In genomic region chr13:62760432-62761415, GRCm38 (mm10) we compare ENCODE assay signal across 8 mouse cellular contexts. TPM values are rescaled to one million over a fixed set of nuclear protein-coding genes. Genes with fewer than 3 reads are reported as not detected.
DNase-seq lines count a peak whose midpoint lies in the region; ATAC-seq lines count a peak whose summit lies in the region.
"Not testable (repeated sequence)": the region's sequence is repeated elsewhere in the genome, so short reads cannot be mapped to it uniquely, and the experiment has no call there.

Gene Platr25 (minus strand): TSS chr13:62760709.

- DNase-seq in 3134 (ENCODE audit: extremely low read depth, insufficient read length, low spot score), result peak; percentile 70
- peak; percentile 34 for DNase-seq in adrenal gland, postnatal 25 days
- peak; percentile 67 to 76 for DNase-seq in heart, adult 18-20 months
- DNase-seq in kidney, adult 11 months, result peak; percentile 76
- peak; percentile 17 to 37 for DNase-seq in left cerebral cortex, postnatal 36 days (ENCODE audit: low spot score in 2 of 2)
- peak; percentile 77 for DNase-seq in mesoderm, embryonic 11.5 days (ENCODE audit: low read depth, low spot score)
- peak; percentile 11 to 29 for DNase-seq in right cerebral cortex, postnatal 36 days (ENCODE audit: low spot score in 2 of 2)

- not testable (repeated sequence) for H3K9me3 ChIP-seq in embryonic facial prominence, embryonic 12.5 days

- peak within 1 kb of the TSS; percentile 47 for H3K4me2 ChIP-seq in embryonic facial prominence, embryonic 12.5 days (replicated peaks)

- 8% methylated on average over 20 of the region's 20 CpGs for WGBS in embryonic facial prominence, embryonic 12.5 days

- H3K27ac ChIP-seq in embryonic facial prominence, embryonic 12.5 days, result 0 out of 2 replicates have a peak within 1 kb of the TSS, but pooled peaks have one; percentile 41

- not testable (repeated sequence) for H3K27me3 ChIP-seq in embryonic facial prominence, embryonic 12.5 days

- peak; percentile 88; the same call in 1 of the 2 replicates for ATAC-seq in embryonic facial prominence, embryonic 12.5 days (ENCODE audit: insufficient number of reproducible peaks, insufficient read depth, low FRiP score, low TSS enrichment)

- H3K4me3 ChIP-seq in embryonic facial prominence, embryonic 12.5 days, result peak within 1 kb of the TSS; percentile 48

- H3K36me3 ChIP-seq in embryonic facial prominence, embryonic 12.5 days, result not testable (repeated sequence)

- intact Hi-C loops in left cerebral cortex, postnatal 36 days (cut with DNase I), result loop anchor here (10.0 kb wide), 1 partner anchor 574 kb away; no protein-coding TSS in a partner anchor

- H3K9ac ChIP-seq in embryonic facial prominence, embryonic 12.5 days, result peak within 1 kb of the TSS; percentile 52

- H3K4me1 ChIP-seq in embryonic facial prominence, embryonic 12.5 days, result not testable (repeated sequence)

RNA-seq across cellular contexts. Expression of gene Platr25, which starts in this region (rescaled TPM):
- total RNA-seq in adrenal gland, postnatal 25 days (2021), result 6.4 and 9.1 TPM in 2 replicates
- 42.2 and 42.9 TPM in 2 replicates for polyA plus RNA-seq in embryonic facial prominence, embryonic 12.5 days (2016; fragmentation: Nextera tagmentation; extraction: Ambion mirVana)
- total RNA-seq in heart, adult 18-20 months (2021), result 1 to 10 TPM; 2.1 to 2.6 TPM
- total RNA-seq in left cerebral cortex, postnatal 36 days (2021), result 10 to 100 TPM; 10.6 to 15.5 TPM

Comparison
In these comparisons a context has a peak if more than half of its experiments do, and no peak if none do; other contexts are left out.
1. Peak in every context shown above with its lines: DNase-seq, ATAC-seq, H3K4me3 ChIP-seq and H3K27ac ChIP-seq.
2. DNase-seq: peak in every context shown above with its lines; median percentile 77 in mesoderm, embryonic 11.5 days; 76 in kidney, adult 11 months; 72 in heart, adult 18-20 months; 70 in 3134; 34 in adrenal gland, postnatal 25 days; 27 in left cerebral cortex, postnatal 36 days; 20 in right cerebral cortex, postnatal 36 days.